Mouse (Mus musculus): ENCODE measurements at regions not wholly inside any gene's neighbourhood (a gene's known extent, or its start where the extent isn't known, plus 50 kb on each side); places are given as distances from the start of the nearest gene placed in this dataset.

- no peak for TF ChIP-seq CTCF (IDR thresholded peaks at IDR 0.05; ENCODE audit: low read depth)
- TF ChIP-seq EP300 (IDR thresholded peaks at IDR 0.05; ENCODE audit: low read depth): no peak
Measured at GRCm38 (mm10) chr9:101501036-101501435, 249.4 kb upstream of the Ppp2r3a start.

Measured in liver, embryonic 14.5 days (tissue).